Comparison of ENCODE assay signal across 24 mouse cellular contexts in genomic region chr14:75501501-75501990, GRCm38 (mm10). TPM values are rescaled to one million over a fixed set of nuclear protein-coding genes. Genes with fewer than 3 reads are reported as not detected.
DNase-seq lines count a peak whose midpoint lies in the region; ATAC-seq and TF ChIP-seq lines count a peak whose summit lies in the region.
"Had no signal": no experiment of that assay in that cellular context is flagged by ENCODE, and none has a peak within 500 bp of the region (broad histone marks: within the 10 kb centered on the region; RNA-seq: fewer than 3 reads in every experiment).

No protein-coding gene starts in this region.

- peak overlapping the region; percentile 62; the same call in 1 of the 2 replicates for H3K27ac ChIP-seq in kidney, embryonic 14.5 days (ENCODE audit: low read depth, low read length)
- H3K27ac ChIP-seq in layer of hippocampus, adult 2 months: 0 out of 2 replicates have a peak overlapping the region, but pooled peaks have one; percentile 46
- H3K27ac ChIP-seq: embryonic facial prominence, embryonic 10.5 days; heart, adult 2 months; heart, embryonic 15.5 days; hindbrain, postnatal 0 days had no signal

- no peaks in the 10 kb centered on the region for H3K36me3 ChIP-seq in kidney, embryonic 14.5 days (ENCODE audit: control insufficient read depth, insufficient read depth, low read length)
- H3K36me3 ChIP-seq: embryonic facial prominence, embryonic 10.5 days; heart, embryonic 15.5 days had no signal

- H3K9me3 ChIP-seq in kidney, embryonic 14.5 days (ENCODE audit: control insufficient read depth, low read length): no peaks in the 10 kb centered on the region
- H3K9me3 ChIP-seq: embryonic facial prominence, embryonic 10.5 days; forebrain, embryonic 13.5 days; heart, embryonic 15.5 days had no signal

- no peak overlapping the region for H3K4me3 ChIP-seq in kidney, embryonic 14.5 days (ENCODE audit: low read length)
- H3K4me3 ChIP-seq in layer of hippocampus, adult 2 months: no peak overlapping the region
- H3K4me3 ChIP-seq: embryonic facial prominence, embryonic 10.5 days; forebrain, embryonic 13.5 days; heart, adult 2 months; heart, embryonic 15.5 days had no signal

- WGBS in kidney, embryonic 14.5 days: 10% methylated on average over 3 of the region's 3 CpGs

- no peak for TF ChIP-seq CTCF in layer of hippocampus, adult 2 months (conservative IDR thresholded peaks at IDR 0.05)

- no peak for DNase-seq in kidney, postnatal 36 days
- no peak for DNase-seq in layer of hippocampus, adult 2 months (ENCODE audit: low spot score in 2 of 2)
- DNase-seq in layer of hippocampus, postnatal 36 days: no peak
- peak; percentile 63 for DNase-seq in embryo, embryonic 10 days (ENCODE audit: low spot score)
- peak; percentile 49 for DNase-seq in embryo, embryonic 11 days
- no peak for DNase-seq in urinary bladder, postnatal 36 days (ENCODE audit: low spot score in 2 of 2)
- DNase-seq: adrenal gland, postnatal 25 days; cerebellum, adult 2 months; cerebellum, postnatal 10 days; forebrain, postnatal 0 days; gastrocnemius, postnatal 14 days; heart, adult 2 months; heart, postnatal 14 days had no signal

- H3K27me3 ChIP-seq in kidney, embryonic 14.5 days (ENCODE audit: control insufficient read depth, insufficient read depth, low read length): no peaks in the 10 kb centered on the region
- H3K27me3 ChIP-seq: forebrain, embryonic 13.5 days; heart, embryonic 15.5 days had no signal

- H3K9ac ChIP-seq in kidney, embryonic 14.5 days (ENCODE audit: low read depth, low read length): no peak overlapping the region
- H3K9ac ChIP-seq: forebrain, embryonic 13.5 days; forebrain, postnatal 0 days; heart, embryonic 15.5 days had no signal

- peak; percentile 74 for ATAC-seq in kidney, embryonic 14.5 days (ENCODE audit: low FRiP score, low TSS enrichment)
- ATAC-seq: activated CD4-positive, CD25-positive, alpha-beta regulatory T cell, adult 4 months; forebrain, embryonic 13.5 days; forebrain, postnatal 0 days; hindbrain, postnatal 0 days; Patski had no signal

- peaks cover 8% of the 10 kb centered on the region; the same call in 1 of the 2 replicates for H3K4me1 ChIP-seq in kidney, embryonic 14.5 days (ENCODE audit: control insufficient read depth, insufficient read depth, low read length)

- no peak overlapping the region for H3K4me2 ChIP-seq in kidney, embryonic 14.5 days (replicated peaks; ENCODE audit: low read depth, low read length)
- H3K4me2 ChIP-seq: forebrain, embryonic 13.5 days; heart, embryonic 11.5 days; heart, embryonic 15.5 days had no signal

RNA-seq across cellular contexts. Expression of gene Siah3, which starts 45.8 kb away (rescaled TPM):
- polyA plus RNA-seq in kidney, embryonic 14.5 days (2014; fragmentation: Nextera tagmentation; extraction: Ambion mirVana): 0.09 and 0.28 TPM in 2 replicates
- total RNA-seq in layer of hippocampus, adult 2 months (2021): 1 to 10 TPM; 7.7 to 8.5 TPM
- 10 to 100 TPM in 1 of 2 experiments, 1 to 10 TPM in 1; 9.8 to 10.0 TPM for total RNA-seq in layer of hippocampus, postnatal 36 days (2021)
- total RNA-seq: CH12.LX; gastrocnemius, adult 18-20 months; heart, adult 2 months; hematopoietic stem cell, adult 5-6 weeks had no signal
- polyA plus RNA-seq: Patski had no signal

Comparison
In these comparisons a context has a peak if more than half of its experiments do, and no peak if none do; other contexts are left out.
1. DNase-seq: peak in embryo, embryonic 10 days (single experiment) and embryo, embryonic 11 days (single experiment); none in kidney, postnatal 36 days (0 of 2), layer of hippocampus, adult 2 months (0 of 2), layer of hippocampus, postnatal 36 days (0 of 2) and urinary bladder, postnatal 36 days (0 of 2).